Comparison of ENCODE assay signal across 9 mouse cellular contexts in the genomic region with DNA sequence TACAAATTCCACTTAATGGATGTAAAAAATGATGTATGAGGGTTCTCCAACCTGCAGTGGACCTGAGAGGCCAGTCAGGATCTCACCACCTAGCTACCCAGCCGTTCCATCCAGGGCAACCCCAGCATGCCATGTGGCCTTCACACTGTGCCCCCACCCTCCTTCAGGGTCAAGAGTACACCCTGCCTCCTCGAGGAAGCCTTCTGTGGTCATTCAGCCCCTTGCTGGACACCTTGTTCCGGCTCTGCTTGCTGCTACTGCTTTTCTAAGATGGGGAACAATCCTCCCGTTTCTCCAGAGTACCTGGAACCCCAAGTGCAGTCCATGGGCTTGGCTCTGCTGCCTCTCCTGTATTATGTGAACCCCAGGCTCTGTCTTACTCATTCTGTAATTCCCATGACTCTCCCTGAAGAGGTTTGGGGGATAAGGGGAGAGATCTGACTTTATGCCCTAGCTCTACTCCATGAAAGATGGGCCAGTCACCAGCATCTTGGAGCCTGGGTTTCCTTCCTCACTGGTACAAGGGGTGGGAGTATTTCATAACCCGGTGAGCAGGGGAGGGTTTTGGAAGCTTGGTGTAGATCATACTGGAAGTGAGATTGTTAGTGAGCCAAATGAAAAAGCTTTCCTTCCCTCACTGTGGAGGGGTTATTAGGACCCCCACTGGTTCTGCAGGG. TPM values are rescaled to one million over a fixed set of nuclear protein-coding genes. Genes with fewer than 3 reads are reported as not detected.
A peak's percentile ranks its signal among the peaks of the same experiment; 100 is the strongest.
DNase-seq lines count a peak whose midpoint lies in the region; ATAC-seq and TF ChIP-seq lines count a peak whose summit lies in the region.
"Had no signal": no experiment of that assay in that cellular context is flagged by ENCODE, and none has a peak within 500 bp of the region (broad histone marks: within the 10 kb centered on the region; RNA-seq: fewer than 3 reads in every experiment).

No protein-coding gene starts in this region.

- no peak for DNase-seq in gastrocnemius, adult 2 months
- DNase-seq in gastrocnemius, postnatal 36 days, result no peak
- no peak for DNase-seq in forebrain, embryonic 14.5 days (ENCODE audit: low spot score)
- no peak for DNase-seq in liver, embryonic 13.5 days
- DNase-seq in retina, embryonic 14.5 days (ENCODE audit: low spot score), result no peak
- no peak for DNase-seq in gastrocnemius, postnatal 14 days
- DNase-seq in kidney, postnatal 10 days, result no peak

- H3K4me3 ChIP-seq in gastrocnemius, adult 2 months, result peak overlapping the region; percentile 77
- 0 out of 2 replicates have a peak overlapping the region, but pooled peaks have one; percentile 23 for H3K4me3 ChIP-seq in ES-Bruce4 (ENCODE audit: low read depth, low read length)
- peak overlapping the region; percentile 95 for H3K4me3 ChIP-seq in forebrain, embryonic 14.5 days (ENCODE audit: low read depth, low read length)
- peak overlapping the region; percentile 54 for H3K4me3 ChIP-seq in liver, embryonic 13.5 days (replicated peaks)

- no peak for TF ChIP-seq CTCF in gastrocnemius, adult 2 months (IDR thresholded peaks at IDR 0.05)
- TF ChIP-seq CTCF in ES-Bruce4 (IDR thresholded peaks at IDR 0.05; ENCODE audit: low read depth, low read length), result no peak

- no peaks in the 10 kb centered on the region for H3K36me3 ChIP-seq in ES-Bruce4 (ENCODE audit: control insufficient read depth, insufficient read depth, low read length, poor library complexity, severe bottlenecking)
- peaks cover 63% of the 10 kb centered on the region for H3K36me3 ChIP-seq in forebrain, embryonic 14.5 days (ENCODE audit: control insufficient read depth, insufficient read depth, low read length)
- peaks cover 23% of the 10 kb centered on the region for H3K36me3 ChIP-seq in liver, embryonic 13.5 days

- peak overlapping the region; percentile 62; the same call in 1 of the 2 replicates for H3K9ac ChIP-seq in ES-Bruce4 (ENCODE audit: low read depth, poor library complexity, severe bottlenecking)
- peak overlapping the region; percentile 98 for H3K9ac ChIP-seq in forebrain, embryonic 14.5 days (ENCODE audit: low read length)
- no peak overlapping the region for H3K9ac ChIP-seq in liver, embryonic 13.5 days

- TF ChIP-seq EP300 in ES-Bruce4 (IDR thresholded peaks at IDR 0.05; ENCODE audit: insufficient read depth, low read depth, low read length), result no peak

- 27% methylated on average over 5 of the region's 5 CpGs for WGBS in forebrain, embryonic 14.5 days
- WGBS in liver, embryonic 13.5 days (ENCODE audit: insufficient replicate concordance), result 34% methylated on average over 5 of the region's 5 CpGs

- no peak for ATAC-seq in forebrain, embryonic 14.5 days
- ATAC-seq in liver, embryonic 13.5 days (ENCODE audit: low read depth), result no peak

- peak overlapping the region; percentile 91 for H3K4me2 ChIP-seq in forebrain, embryonic 14.5 days (ENCODE audit: low read length)
- H3K4me2 ChIP-seq in liver, embryonic 13.5 days, result peak overlapping the region; percentile 61

- H3K27me3 ChIP-seq in ES-Bruce4 (ENCODE audit: control insufficient read depth, insufficient read depth, low read length, poor library complexity, severe bottlenecking), result no peaks in the 10 kb centered on the region
- H3K27me3 ChIP-seq in forebrain, embryonic 14.5 days (replicated peaks; ENCODE audit: control insufficient read depth, insufficient read depth, low read length), result no peaks in the 10 kb centered on the region
- H3K27me3 ChIP-seq in liver, embryonic 13.5 days, result peaks cover 42% of the 10 kb centered on the region

- TF ChIP-seq POLR2A in ES-Bruce4 (IDR thresholded peaks at IDR 0.05; ENCODE audit: insufficient read depth, low read length), result no peak

- no peak overlapping the region for H3K27ac ChIP-seq in gastrocnemius, adult 2 months
- H3K27ac ChIP-seq in ES-Bruce4 (ENCODE audit: insufficient read depth, low read length), result no peak overlapping the region
- peak overlapping the region; percentile 46; the same call in 1 of the 2 replicates for H3K27ac ChIP-seq in forebrain, embryonic 14.5 days (ENCODE audit: low read depth, low read length)
- no peak overlapping the region for H3K27ac ChIP-seq in liver, embryonic 13.5 days

- intact Hi-C loops in gastrocnemius, adult 2 months (cut with DNase I), result no loop called here
- intact Hi-C loops in gastrocnemius, postnatal 36 days (cut with DNase I), result no loop called here
- intact Hi-C loops in gastrocnemius, postnatal 14 days (cut with DNase I; ENCODE audit: low total_unique reads), result no loop called here

- no peaks in the 10 kb centered on the region for H3K4me1 ChIP-seq in ES-Bruce4 (ENCODE audit: control insufficient read depth, insufficient read depth, low read length)
- peaks cover 19% of the 10 kb centered on the region for H3K4me1 ChIP-seq in forebrain, embryonic 14.5 days (ENCODE audit: control insufficient read depth, insufficient read depth, low read length)
- H3K4me1 ChIP-seq in liver, embryonic 13.5 days (replicated peaks), result peaks cover 10% of the 10 kb centered on the region

- no peaks in the 10 kb centered on the region for H3K9me3 ChIP-seq in ES-Bruce4 (replicated peaks; ENCODE audit: control insufficient read depth, insufficient read depth, low read length, poor library complexity, severe bottlenecking)
- no peaks in the 10 kb centered on the region for H3K9me3 ChIP-seq in forebrain, embryonic 14.5 days (replicated peaks; ENCODE audit: control insufficient read depth, low read length)
- no peaks in the 10 kb centered on the region for H3K9me3 ChIP-seq in liver, embryonic 13.5 days (replicated peaks)

RNA-seq across cellular contexts. Expression of gene Tmem132a, which starts 1.7 kb away (rescaled TPM):
- 1 to 10 TPM; 2.8 to 7.2 TPM for total RNA-seq in gastrocnemius, adult 2 months (2021)
- total RNA-seq in gastrocnemius, postnatal 36 days (2021), result 1 to 10 TPM; 5.3 to 6.0 TPM
- polyA plus RNA-seq in ES-Bruce4 (2011; ENCODE audit: insufficient read depth, insufficient read length, low read depth, missing spikeins), result 16.5 and 17.2 TPM in 2 replicates
- 106 and 149 TPM in 2 replicates for polyA plus RNA-seq in forebrain, embryonic 14.5 days (2014; fragmentation: Nextera tagmentation; extraction: Ambion mirVana)
- 4.0 and 4.4 TPM in 2 replicates for polyA plus RNA-seq in liver, embryonic 13.5 days (2015; fragmentation: Nextera tagmentation; extraction: Ambion mirVana)
- total RNA-seq in gastrocnemius, postnatal 14 days (2021), result 10 to 100 TPM; 12.9 to 17.3 TPM

RNA-seq across cellular contexts. Expression of gene Tmem109, which starts 13.7 kb away (rescaled TPM):
- 100 to 1,000 TPM; 227 to 255 TPM for total RNA-seq in gastrocnemius, adult 2 months (2021)
- 100 to 1,000 TPM; 218 to 234 TPM for total RNA-seq in gastrocnemius, postnatal 36 days (2021)
- 16.3 and 20.1 TPM in 2 replicates for polyA plus RNA-seq in ES-Bruce4 (2011; ENCODE audit: insufficient read depth, insufficient read length, low read depth, missing spikeins)
- 42.7 and 47.7 TPM in 2 replicates for polyA plus RNA-seq in forebrain, embryonic 14.5 days (2014; fragmentation: Nextera tagmentation; extraction: Ambion mirVana)
- polyA plus RNA-seq in liver, embryonic 13.5 days (2015; fragmentation: Nextera tagmentation; extraction: Ambion mirVana), result 21.9 and 23.0 TPM in 2 replicates
- 100 to 1,000 TPM; 193 to 196 TPM for total RNA-seq in gastrocnemius, postnatal 14 days (2021)

RNA-seq across cellular contexts. Expression of gene Prpf19, which starts 26.9 kb away (rescaled TPM):
- 100 to 1,000 TPM; 150 to 184 TPM for total RNA-seq in gastrocnemius, adult 2 months (2021)
- 100 to 1,000 TPM; 140 to 166 TPM for total RNA-seq in gastrocnemius, postnatal 36 days (2021)
- 131 and 148 TPM in 2 replicates for polyA plus RNA-seq in ES-Bruce4 (2011; ENCODE audit: insufficient read depth, insufficient read length, low read depth, missing spikeins)
- polyA plus RNA-seq in forebrain, embryonic 14.5 days (2014; fragmentation: Nextera tagmentation; extraction: Ambion mirVana), result 44.2 and 45.5 TPM in 2 replicates
- 18.9 and 19.7 TPM in 2 replicates for polyA plus RNA-seq in liver, embryonic 13.5 days (2015; fragmentation: Nextera tagmentation; extraction: Ambion mirVana)
- 100 to 1,000 TPM; 192 to 194 TPM for total RNA-seq in gastrocnemius, postnatal 14 days (2021)

RNA-seq across cellular contexts. Expression of gene Slc15a3, which starts 28.6 kb away (rescaled TPM):
- under 1 TPM; 0.31 to 0.53 TPM for total RNA-seq in gastrocnemius, adult 2 months (2021)
- total RNA-seq in gastrocnemius, postnatal 36 days (2021), result under 1 TPM; 0.42 to 0.43 TPM
- not detected in 2 replicates for polyA plus RNA-seq in ES-Bruce4 (2011; ENCODE audit: insufficient read depth, insufficient read length, low read depth, missing spikeins)
- polyA plus RNA-seq in forebrain, embryonic 14.5 days (2014; fragmentation: Nextera tagmentation; extraction: Ambion mirVana), result 0.34 and 0.49 TPM in 2 replicates
- 1.3 and 1.7 TPM in 2 replicates for polyA plus RNA-seq in liver, embryonic 13.5 days (2015; fragmentation: Nextera tagmentation; extraction: Ambion mirVana)
- total RNA-seq in gastrocnemius, postnatal 14 days (2021), result under 1 TPM; 0.22 to 0.35 TPM
- total RNA-seq: common myeloid progenitor, adult 5-6 weeks had no signal

RNA-seq across cellular contexts. Expression of gene Cd6, which starts 38.2 kb away (rescaled TPM):
- not detected for total RNA-seq in gastrocnemius, adult 2 months (2021)
- total RNA-seq in gastrocnemius, postnatal 36 days (2021), result under 1 TPM in 1 of 2 experiments, not detected in 1; 0.87 TPM
- not detected in 2 replicates for polyA plus RNA-seq in ES-Bruce4 (2011; ENCODE audit: insufficient read depth, insufficient read length, low read depth, missing spikeins)
- polyA plus RNA-seq in forebrain, embryonic 14.5 days (2014; fragmentation: Nextera tagmentation; extraction: Ambion mirVana), result not detected in 2 replicates
- polyA plus RNA-seq in liver, embryonic 13.5 days (2015; fragmentation: Nextera tagmentation; extraction: Ambion mirVana), result 0.03 TPM in 1 of 2 replicates, not detected in the other
- total RNA-seq in gastrocnemius, postnatal 14 days (2021), result not detected

Comparison
In these comparisons a context has a peak if more than half of its experiments do, and no peak if none do; other contexts are left out.
1. H3K4me3 ChIP-seq: peak in every context shown above with its lines; median percentile 95 in forebrain, embryonic 14.5 days; 77 in gastrocnemius, adult 2 months; 54 in liver, embryonic 13.5 days; 23 in ES-Bruce4.